Mouse (Mus musculus) ES-Bruce4 (cell line): ENCODE measurements around the gene Ddx4. TPM values are rescaled to one million over a fixed set of nuclear protein-coding genes. Genes with fewer than 3 reads are reported as not detected.

Experiments used
- H3K27ac ChIP-seq: 2 replicates; pipeline ENCODE4 v1.5.1; 2012; ENCODE audit warnings: low read length, inconsistent platforms; ENCODE audit not compliant: insufficient read depth
- H3K27me3 ChIP-seq: 2 replicates; pipeline ENCODE4 v1.6.1; 2012; ENCODE audit warnings: mild to moderate bottlenecking, low read length, inconsistent platforms; ENCODE audit not compliant: control insufficient read depth, poor library complexity, insufficient read depth, severe bottlenecking
- H3K36me3 ChIP-seq: 2 replicates; pipeline ENCODE4 v1.6.1; 2012; ENCODE audit warnings: inconsistent platforms, mild to moderate bottlenecking, low read length, moderate library complexity; ENCODE audit not compliant: control insufficient read depth, poor library complexity, insufficient read depth, severe bottlenecking
- H3K4me1 ChIP-seq: one replicate; pipeline ENCODE4 v1.8.1; 2011; ENCODE audit warnings: low read length; ENCODE audit not compliant: control insufficient read depth, insufficient read depth
- H3K4me3 ChIP-seq: 2 replicates; pipeline ENCODE4 v1.5.1; 2011; ENCODE audit warnings: low read depth, mild to moderate bottlenecking, low read length
- H3K9ac ChIP-seq: 2 replicates; pipeline ENCODE4 v1.6.1; 2012; ENCODE audit warnings: low read depth, mild to moderate bottlenecking, inconsistent platforms; ENCODE audit not compliant: poor library complexity, severe bottlenecking
- H3K9me3 ChIP-seq: replicated peaks from 2 replicates; pipeline ENCODE4 v1.6.1; 2012; ENCODE audit warnings: mild to moderate bottlenecking, low read length, inconsistent platforms; ENCODE audit not compliant: control insufficient read depth, poor library complexity, insufficient read depth, severe bottlenecking
- CTCF ChIP-seq: IDR thresholded peaks from one replicate; pipeline ENCODE4 v1.8.1; 2011; ENCODE audit warnings: low read depth, low read length
- EP300 ChIP-seq: IDR thresholded peaks from 2 replicates; pipeline ENCODE4 v1.6.1; 2011; ENCODE audit warnings: low read depth, low read length; ENCODE audit not compliant: insufficient read depth
- POLR2A ChIP-seq: IDR thresholded peaks from one replicate; pipeline ENCODE4 v1.8.1; 2011; ENCODE audit warnings: low read length; ENCODE audit not compliant: insufficient read depth
- polyA plus RNA-seq: library from polyadenylated mRNA; stranded (reverse); fragments of >200 nt; gene quantifications from 2 replicates; pipeline ENCODE4 v1.2.4, GENCODE M21; 2011; ENCODE audit warnings: low read depth; ENCODE audit not compliant: missing spikeins, insufficient read depth, insufficient read length

Ddx4 gene
- polyA plus RNA-seq, 1 experiment: 15.3 TPM

- no peaks in the 10 kb centered on the region for H3K36me3 ChIP-seq
- TF ChIP-seq EP300 (no peak), POLR2A (no peak), CTCF (no peak)
- H3K27ac ChIP-seq: no peak overlapping the region
- no peaks in the 10 kb centered on the region for H3K27me3 ChIP-seq
- no peaks in the 10 kb centered on the region for H3K9me3 ChIP-seq
- no peak overlapping the region for H3K4me3 ChIP-seq
- H3K9ac ChIP-seq: no peak overlapping the region
- H3K4me1 ChIP-seq: no peaks in the 10 kb centered on the region
Measured at GRCm38 (mm10) chr13:112569606-112570005, 82.7 kb downstream of the Ddx4 start.

DNA sequence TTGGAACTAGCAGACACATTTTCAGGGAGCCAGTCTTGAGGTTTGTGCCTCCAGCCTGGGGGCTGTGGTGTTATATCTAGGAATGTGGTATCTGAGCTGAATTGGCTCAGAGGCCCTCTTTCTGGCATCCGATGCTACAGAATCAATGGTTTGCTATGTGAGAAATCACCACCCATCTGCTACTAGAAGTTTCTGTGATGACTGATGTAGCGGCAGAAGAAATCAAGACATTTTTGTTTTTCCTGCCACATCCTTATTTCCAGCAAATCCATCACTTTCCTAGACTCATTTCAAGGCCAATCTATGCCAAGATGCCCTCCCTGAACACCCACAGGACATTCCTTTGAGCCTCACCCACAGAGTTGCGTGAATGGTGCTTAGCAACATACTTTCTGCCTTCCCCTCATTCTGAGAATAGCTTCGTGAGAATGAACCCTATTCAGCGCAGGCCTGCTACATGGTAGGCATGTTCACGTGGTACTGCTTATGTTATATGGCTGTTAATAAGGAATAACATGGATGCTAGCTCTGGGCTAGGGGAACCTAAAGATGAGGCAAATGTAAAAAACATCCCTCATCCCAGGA is 91.6 kb downstream of the Ddx4 start:
- no peaks in the 10 kb centered on the region for H3K27me3 ChIP-seq
- H3K27ac ChIP-seq: no peak overlapping the region
- H3K4me1 ChIP-seq: no peaks in the 10 kb centered on the region
- H3K36me3 ChIP-seq: no peaks in the 10 kb centered on the region
- no peaks in the 10 kb centered on the region for H3K9me3 ChIP-seq
- H3K9ac ChIP-seq: no peak overlapping the region
- H3K4me3 ChIP-seq: no peak overlapping the region
- no peak for TF ChIP-seq POLR2A
- no peak for TF ChIP-seq EP300
- no peak for TF ChIP-seq CTCF

DNA sequence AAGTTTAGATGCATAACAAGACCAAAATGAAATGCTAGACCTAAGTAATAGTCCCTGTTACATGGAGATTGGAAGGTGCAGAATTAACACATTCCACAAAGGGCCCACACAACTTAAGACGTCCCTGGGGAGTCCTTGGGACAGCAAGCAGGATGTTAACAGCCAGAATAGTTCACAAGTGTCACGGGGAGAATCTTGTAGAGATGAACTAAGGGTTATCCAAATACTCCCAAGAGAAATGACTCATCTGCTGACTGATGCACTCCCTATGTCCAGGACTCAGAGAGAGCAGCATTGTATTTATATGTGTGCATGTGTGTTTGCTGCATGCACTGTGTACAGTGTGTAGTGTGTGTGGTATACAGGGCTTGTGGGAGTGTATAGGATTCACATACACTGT is 95.8 kb downstream of the Ddx4 start:
- TF ChIP-seq CTCF (no peak), POLR2A (no peak)
- no peaks in the 10 kb centered on the region for H3K9me3 ChIP-seq
- no peaks in the 10 kb centered on the region for H3K36me3 ChIP-seq
- H3K27me3 ChIP-seq: no peaks in the 10 kb centered on the region
- no peak overlapping the region for H3K27ac ChIP-seq
- H3K4me1 ChIP-seq: no peaks in the 10 kb centered on the region
- no peak overlapping the region for H3K4me3 ChIP-seq
- no peak overlapping the region for H3K9ac ChIP-seq

GRCm38 (mm10) chr13:112553304-112553703 is 99.0 kb downstream of the Ddx4 start:
- Histone ChIP-seq H3K27me3 (no peaks in the 10 kb centered on the region), H3K4me1 (no peaks in the 10 kb centered on the region), H3K9ac (no peak overlapping the region), H3K4me3 (no peak overlapping the region), H3K9me3 (no peaks in the 10 kb centered on the region), H3K27ac (no peak overlapping the region), H3K36me3 (no peaks in the 10 kb centered on the region)
- TF ChIP-seq CTCF (no peak), POLR2A (no peak), EP300 (no peak)

DNA sequence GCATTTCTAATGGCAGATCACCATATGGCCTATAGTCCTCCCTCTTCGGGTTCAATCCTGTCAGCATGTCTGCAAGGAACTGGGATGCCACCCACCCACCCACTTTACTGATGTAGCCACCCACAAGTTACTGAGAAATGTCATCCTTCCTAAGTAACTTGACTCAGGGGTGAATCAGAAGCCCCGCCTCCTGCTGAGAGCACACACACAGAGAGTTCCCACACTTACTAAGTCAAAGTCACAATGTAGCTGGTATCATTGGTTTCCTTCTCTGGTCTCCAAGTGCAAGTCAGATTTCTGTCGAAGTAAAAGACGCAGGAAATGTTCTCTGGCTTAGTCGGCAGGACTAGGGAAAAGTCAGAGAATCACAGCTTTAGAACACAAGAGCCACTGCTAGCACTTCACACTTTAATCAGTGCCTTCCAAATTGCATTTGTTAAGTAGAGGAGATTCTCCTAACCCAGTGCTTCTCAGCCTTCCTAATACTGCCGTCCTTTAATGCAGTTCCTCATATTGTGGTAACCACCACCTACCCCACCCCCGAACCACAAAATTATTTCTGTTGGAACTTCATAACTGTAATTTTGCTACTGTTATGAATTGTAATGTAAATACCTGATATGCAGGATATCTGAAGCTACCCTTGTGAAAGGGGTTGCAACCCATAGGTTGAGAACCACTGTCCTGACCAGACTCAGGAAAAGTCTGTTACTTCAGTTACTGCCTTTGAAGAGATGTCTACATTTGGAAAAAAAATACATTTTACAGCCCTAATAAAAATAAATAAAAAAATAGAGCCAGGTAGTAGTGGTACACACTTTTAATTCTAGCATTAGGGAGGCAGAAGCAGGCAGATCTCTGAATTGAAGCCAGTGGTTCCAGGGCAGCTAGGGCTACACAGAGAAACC is 100.4 kb downstream of the Ddx4 start:
- Histone ChIP-seq H3K4me3 (no peak overlapping the region), H3K27ac (no peak overlapping the region), H3K36me3 (no peaks in the 10 kb centered on the region), H3K9me3 (no peaks in the 10 kb centered on the region), H3K27me3 (no peaks in the 10 kb centered on the region), H3K9ac (no peak overlapping the region), H3K4me1 (no peaks in the 10 kb centered on the region)
- TF ChIP-seq CTCF (no peak), POLR2A (no peak), EP300 (no peak)

Other genes with a start within 250 kb of the Ddx4 start
- 49.7 and 65.0 TPM in 2 replicates for gene Il6st, start 188.4 kb downstream of the Ddx4 start, polyA plus RNA-seq
- gene Il31ra, start 58.1 kb downstream of the Ddx4 start, polyA plus RNA-seq: not detected in 2 replicates
- gene Slc38a9, start 8.3 kb upstream of the Ddx4 start, polyA plus RNA-seq: 15.6 and 16.9 TPM in 2 replicates
- gene Plpp1, start 148.3 kb upstream of the Ddx4 start, polyA plus RNA-seq: 19.9 and 21.1 TPM in 2 replicates